Mouse (Mus musculus) C2C12 (cell line): Measurements from ENCODE around the gene Slc34a3. TPM values are rescaled to one million over a fixed set of nuclear protein-coding genes. Genes with fewer than 3 reads are reported as not detected.
A peak's percentile ranks its signal among the peaks of the same experiment; 100 is the strongest.

Experiments used
- H3K27me3 ChIP-seq: one replicate; pipeline ENCODE4 v1.6.1; 2011; ENCODE audit not compliant: control insufficient read depth, insufficient read depth, insufficient read length
- H3K36me3 ChIP-seq: one replicate; pipeline ENCODE4 v1.6.1; 2011; ENCODE audit not compliant: control insufficient read depth, insufficient read depth
- H3K4me3 ChIP-seq: one replicate; pipeline ENCODE4 v1.5.1; 2011; ENCODE audit warnings: mild to moderate bottlenecking, control low read depth; ENCODE audit not compliant: poor library complexity, insufficient read depth, severe bottlenecking
- H3K79me2 ChIP-seq: one replicate; pipeline ENCODE4 v1.6.1; 2011; ENCODE audit not compliant: control insufficient read depth, insufficient read depth
- H3K79me3 ChIP-seq: one replicate; pipeline ENCODE4 v1.6.1; 2011; ENCODE audit warnings: low read depth, control low read depth
- H3ac ChIP-seq: one replicate; pipeline ENCODE3; 2011; ENCODE audit warnings: low read depth; ENCODE audit not compliant: control insufficient read depth, insufficient read length
- CEBPB ChIP-seq: IDR thresholded peaks from one replicate; pipeline ENCODE4 v1.6.1; 2011; ENCODE audit warnings: low read depth, mild to moderate bottlenecking, control low read depth, moderate library complexity
- CTCF ChIP-seq: IDR thresholded peaks from one replicate; pipeline ENCODE4 v1.5.1; 2011; ENCODE audit not compliant: control insufficient read depth, insufficient read depth, insufficient read length
- FOSL1 ChIP-seq: IDR thresholded peaks from one replicate; pipeline ENCODE4 v1.8.0; 2011; ENCODE audit warnings: mild to moderate bottlenecking, low read length; ENCODE audit not compliant: poor library complexity, insufficient read depth, severe bottlenecking
- MAX ChIP-seq: IDR thresholded peaks from one replicate; pipeline ENCODE4 v1.6.1; 2011; ENCODE audit warnings: mild to moderate bottlenecking, control low read depth
- MYOD1 ChIP-seq: IDR thresholded peaks from one replicate; pipeline ENCODE4 v1.6.1; 2011; ENCODE audit warnings: low read depth; ENCODE audit not compliant: control insufficient read depth, insufficient read length
- MYOG ChIP-seq: IDR thresholded peaks from one replicate; pipeline ENCODE4 v1.6.1; 2011; ENCODE audit not compliant: control insufficient read depth, insufficient read length; ENCODE audit errors: extremely low read depth
- USF1 ChIP-seq: IDR thresholded peaks from one replicate; pipeline ENCODE4 v1.6.1; 2011; ENCODE audit warnings: low read depth, mild to moderate bottlenecking, control low read depth, moderate library complexity
- long read RNA-seq, 2 experiments: library from polyadenylated mRNA; unstranded; transcript quantifications; one replicate each; pipeline ENCODE4 v2.0.0; 2019 to 2020
- polyA plus RNA-seq: library from polyadenylated mRNA; unstranded; fragments of >200 nt; fragmentation: generic; extraction: Trizol; gene quantifications from one replicate; pipeline ENCODE4 v1.2.1, GENCODE M21; 2012; ENCODE audit warnings: missing spikeins

Slc34a3 gene
- not detected for polyA plus RNA-seq
- long read RNA-seq, experiment 1 = 0 reads
- long read RNA-seq, experiment 2 = 0 reads

DNA sequence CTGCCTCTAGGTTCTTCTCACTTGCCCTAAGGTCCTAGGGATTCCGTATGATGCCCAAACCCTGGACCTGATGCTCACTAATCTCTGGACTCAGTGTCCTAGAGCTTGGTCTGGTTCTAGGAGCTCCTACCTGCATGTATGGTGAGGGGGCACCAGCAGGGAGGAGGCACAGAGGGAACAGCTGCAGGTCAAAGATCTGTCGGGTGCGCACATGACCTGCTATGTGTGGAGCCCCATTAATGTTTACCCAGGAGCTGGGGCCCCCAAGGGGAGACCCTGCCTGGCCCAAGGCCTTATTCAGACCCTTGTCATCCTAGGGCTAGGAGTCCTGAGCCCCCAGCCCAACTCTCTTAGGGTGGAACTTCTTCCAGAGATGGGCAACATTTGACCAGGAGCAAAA is at the start of gene Slc34a3:
Slc34a3 (minus strand) TSS at position 315 of the 400 bp plus-strand sequence.
- Histone ChIP-seq H3ac (no peak within 1 kb of the TSS), H3K79me3 (no peaks in the 10 kb centered on the region), H3K36me3 (no peaks in the 10 kb centered on the region), H3K79me2 (no peaks in the 10 kb centered on the region), H3K27me3 (peaks cover 56% of the 10 kb centered on the region), H3K4me3 (no peak within 1 kb of the TSS)
- TF ChIP-seq CEBPB = no peak
- TF ChIP-seq MYOD1 = no peak
- TF ChIP-seq MAX = no peak
- no peak for TF ChIP-seq FOSL1
- TF ChIP-seq MYOG = no peak
- TF ChIP-seq CTCF = no peak
- TF ChIP-seq USF1 = no peak

DNA sequence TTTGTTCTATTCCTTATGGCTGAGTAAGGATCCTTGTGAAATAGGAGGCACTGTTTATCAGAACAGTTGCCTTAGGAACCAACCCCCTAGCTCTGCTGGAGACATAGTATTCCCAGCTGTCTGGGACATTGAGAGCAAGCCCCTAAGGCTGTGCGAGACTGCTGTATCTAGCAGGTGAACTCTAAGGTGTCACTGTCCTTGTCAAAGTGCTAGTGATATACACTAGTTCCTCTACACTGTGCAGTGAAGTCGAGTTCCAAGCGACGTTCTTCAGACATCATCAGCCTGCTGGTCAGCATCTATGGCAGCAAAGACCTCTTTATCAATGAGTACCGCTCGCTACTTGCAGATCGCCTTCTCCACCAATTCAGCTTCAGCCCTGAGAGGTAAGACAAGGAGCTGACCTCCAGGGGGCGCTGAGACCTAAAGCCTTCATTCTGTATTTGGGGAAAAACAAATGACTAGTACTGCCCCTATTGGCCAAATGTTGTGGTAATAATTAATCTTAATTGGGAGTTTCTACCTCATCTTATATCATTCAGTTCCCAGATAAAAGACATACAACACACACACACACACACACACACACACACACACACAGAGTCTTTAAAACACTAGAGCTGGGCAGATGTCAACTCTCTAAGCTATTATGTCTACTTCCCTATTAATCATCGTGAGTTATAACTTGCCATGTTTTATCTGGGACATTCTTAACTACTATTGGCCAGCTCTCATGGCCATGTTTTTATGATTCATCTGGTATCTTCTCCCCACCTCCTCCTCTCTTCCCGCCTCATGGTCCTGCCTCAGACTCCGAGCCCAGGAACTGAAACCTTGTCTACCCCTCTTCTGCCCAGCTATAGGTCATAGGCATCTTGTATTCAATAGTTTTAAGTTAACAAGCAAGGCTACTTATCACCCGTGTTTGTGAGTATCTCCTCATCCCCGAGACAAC is 45.0 kb upstream of the Slc34a3 start:
- H3K4me3 ChIP-seq = no peak overlapping the region
- H3K79me2 ChIP-seq = peaks cover 11% of the 10 kb centered on the region
- peaks cover 95% of the 10 kb centered on the region for H3K36me3 ChIP-seq
- H3K27me3 ChIP-seq = no peaks in the 10 kb centered on the region
- peak; percentile 48 for TF ChIP-seq CTCF
- TF ChIP-seq MYOG = no peak
- no peak for TF ChIP-seq FOSL1
- no peak for TF ChIP-seq CEBPB
- peak; percentile 20 for TF ChIP-seq MAX
- no peak overlapping the region for H3ac ChIP-seq
- peaks cover 3% of the 10 kb centered on the region for H3K79me3 ChIP-seq

DNA sequence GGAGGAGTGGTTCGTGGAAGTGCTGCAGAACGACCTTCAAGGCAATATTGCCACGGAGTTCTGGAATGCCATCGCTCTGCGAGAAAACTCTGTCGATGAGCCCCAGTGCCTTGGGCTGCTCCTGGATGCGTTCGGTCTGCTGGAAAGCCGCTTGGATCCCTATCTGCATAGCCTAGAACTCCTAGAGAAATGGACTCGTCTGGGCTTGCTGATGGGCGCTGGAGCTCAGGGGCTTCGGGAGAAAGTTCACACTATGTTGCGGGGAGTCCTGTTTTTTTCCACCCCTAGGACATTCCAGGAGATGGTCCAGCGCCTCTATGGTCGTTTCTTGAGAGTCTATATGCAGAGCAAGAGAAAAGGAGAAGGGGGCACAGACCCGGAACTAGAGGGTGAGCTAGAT is 38.8 kb upstream of the Slc34a3 start:
- H3K36me3 ChIP-seq = peaks cover 65% of the 10 kb centered on the region
- H3K27me3 ChIP-seq = no peaks in the 10 kb centered on the region
- no peak for TF ChIP-seq MYOD1
- TF ChIP-seq MYOG = no peak
- no peak for TF ChIP-seq CEBPB
- no peak for TF ChIP-seq FOSL1
- no peak for TF ChIP-seq USF1
- TF ChIP-seq MAX = no peak
- TF ChIP-seq CTCF = no peak

DNA sequence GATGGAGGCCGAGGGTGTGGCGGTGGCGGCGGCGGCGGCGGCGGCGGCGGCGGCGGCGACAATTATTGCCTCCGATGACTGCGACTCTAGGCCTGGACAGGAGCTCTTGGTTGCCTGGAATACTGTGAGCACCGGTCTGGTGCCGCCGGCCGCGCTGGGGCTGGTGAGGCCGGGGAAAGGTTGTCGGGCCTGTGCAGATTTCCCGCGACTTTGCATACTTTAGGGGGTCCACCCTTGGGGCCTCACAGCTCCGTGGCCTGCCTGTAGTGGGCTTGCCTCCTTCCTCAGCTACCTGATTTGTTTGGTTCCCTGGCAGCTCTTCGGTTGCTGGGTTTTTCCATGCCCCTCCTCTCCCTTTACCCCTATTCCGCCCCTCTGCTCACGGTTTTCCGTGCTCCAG is 38.4 kb upstream of the Slc34a3 start:
- Histone ChIP-seq H3K36me3 (peaks cover 62% of the 10 kb centered on the region), H3K27me3 (no peaks in the 10 kb centered on the region), H3ac (peak overlapping the region; percentile 78), H3K4me3 (peak overlapping the region; percentile 97), H3K79me2 (peaks cover 59% of the 10 kb centered on the region), H3K79me3 (peaks cover 30% of the 10 kb centered on the region)
- TF ChIP-seq MYOD1 (no peak), USF1 (no peak), FOSL1 (no peak), CTCF (no peak), CEBPB (no peak), MYOG (no peak)

More for the DNA sequence above, 38.8 kb upstream of the Slc34a3 start:
- H3K79me3 ChIP-seq = peaks cover 29% of the 10 kb centered on the region
- peaks cover 56% of the 10 kb centered on the region for H3K79me2 ChIP-seq
- H3K4me3 ChIP-seq = peak overlapping the region; percentile 97
- peak overlapping the region; percentile 78 for H3ac ChIP-seq

DNA sequence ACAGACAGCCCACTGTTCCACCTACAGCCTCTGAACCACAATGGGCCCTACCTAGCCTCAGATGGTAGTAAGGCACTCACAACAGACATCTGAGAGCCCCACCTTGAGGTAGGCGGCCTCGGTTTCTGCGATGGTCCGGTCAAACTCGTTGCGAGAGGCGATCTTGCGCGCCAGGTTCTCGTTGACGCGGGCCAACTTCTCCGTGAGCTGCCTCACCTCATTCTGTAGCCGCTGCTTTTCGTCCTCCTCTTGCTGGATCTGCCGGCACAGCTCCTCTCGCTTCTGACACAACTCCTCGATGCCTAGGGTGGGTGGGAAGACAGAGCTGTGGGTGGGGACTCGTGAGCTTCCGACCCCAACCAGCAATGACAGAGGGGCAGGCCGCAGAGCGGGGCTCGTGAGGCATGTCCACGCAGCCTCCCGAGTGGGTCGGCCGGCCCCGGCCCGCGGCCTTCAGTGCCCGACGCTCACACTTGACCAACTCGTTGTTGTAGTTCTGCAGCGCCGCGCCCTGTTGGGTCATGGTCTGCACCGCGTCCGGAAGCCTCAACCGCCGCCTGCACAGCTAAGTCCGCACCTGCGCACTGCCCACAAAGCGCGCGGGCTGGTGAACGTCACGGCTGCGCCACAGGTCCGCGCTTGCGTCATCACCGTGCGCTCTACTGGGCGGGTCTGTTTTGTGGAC is 37.8 kb upstream of the Slc34a3 start, which contains the start of the genes Ssna1 and Anapc2:
Ssna1 (minus strand) TSS at position 612 of the 685 bp plus-strand sequence.
Anapc2 (plus strand) TSS at position 652 of the 685 bp plus-strand sequence.
- TF ChIP-seq MAX = no peak
- peak; percentile 38 for TF ChIP-seq CEBPB
- TF ChIP-seq MYOD1 = peak; percentile 15
- TF ChIP-seq CTCF = peak; percentile 76
- Histone ChIP-seq H3K27me3 (no peaks in the 10 kb centered on the region), H3K79me2 (peaks cover 63% of the 10 kb centered on the region), H3K36me3 (peaks cover 58% of the 10 kb centered on the region), H3ac (peak within 1 kb of the TSS; percentile 94), H3K79me3 (peaks cover 31% of the 10 kb centered on the region), H3K4me3 (peak within 1 kb of the TSS; percentile 97)
